Mouse (Mus musculus) liver, embryonic 16.5 days (tissue): ENCODE data around the gene Plod3. TPM values are rescaled to one million over a fixed set of nuclear protein-coding genes. Genes with fewer than 3 reads are reported as not detected.
"Not testable (repeated sequence)": the region's sequence is repeated elsewhere in the genome, so short reads cannot be mapped to it uniquely, and the experiment has no call there.

Source experiments
- ATAC-seq: fragments of 200-750 bp; cut with Nextera tagmentation; 2 replicates; pipeline ENCODE4 v1.8.0; 2017; ENCODE audit warnings: low read depth, mild to moderate bottlenecking, moderate number of reproducible peaks, moderate library complexity
- H3K27ac ChIP-seq: fragments of 300-500 bp; sonication (generic); 2 replicates; pipeline ENCODE4 v1.5.1; 2014; ENCODE audit warnings: mild to moderate bottlenecking, low read length
- H3K27me3 ChIP-seq: fragments of 300-500 bp; sonication (generic); 2 replicates; pipeline ENCODE4 v1.6.1; 2014; ENCODE audit warnings: low read depth, low read length, mixed read lengths; ENCODE audit not compliant: control insufficient read depth, insufficient read depth
- H3K36me3 ChIP-seq: fragments of 300-500 bp; sonication (generic); 2 replicates; pipeline ENCODE4 v1.6.1; 2014; ENCODE audit warnings: mild to moderate bottlenecking; ENCODE audit not compliant: control insufficient read depth, insufficient read depth
- H3K4me1 ChIP-seq: fragments of 300-500 bp; sonication (generic); 2 replicates; pipeline ENCODE4 v1.6.1; 2014; ENCODE audit warnings: low read depth, low read length, mixed read lengths; ENCODE audit not compliant: control insufficient read depth
- H3K4me2 ChIP-seq: fragments of 300-500 bp; sonication (generic); 2 replicates; pipeline ENCODE4 v1.6.1; 2014; ENCODE audit warnings: low read depth, low read length, mixed read lengths
- H3K4me3 ChIP-seq: fragments of 300-500 bp; sonication (generic); 2 replicates; pipeline ENCODE4 v1.5.1; 2014; ENCODE audit warnings: low read depth, mild to moderate bottlenecking, low read length
- H3K9ac ChIP-seq: fragments of 300-500 bp; sonication (generic); 2 replicates; pipeline ENCODE4 v1.6.1; 2014; ENCODE audit warnings: low read depth, low read length
- H3K9me3 ChIP-seq: fragments of 300-500 bp; sonication (generic); replicated peaks from 2 replicates; pipeline ENCODE4 v1.6.1; 2016; ENCODE audit warnings: low read length; ENCODE audit not compliant: control insufficient read depth
- WGBS: fragments of 180-500 bp; shearing (Covaris S2); extraction: QIAGEN DNeasy Blood & Tissue Kit; methylation state at CpG from one replicate; pipeline ENCODE4 v1.1.7; 2014; ENCODE audit not compliant: insufficient replicate concordance; 5-methylcytosine and 5-hydroxymethylcytosine counted together
- polyA plus RNA-seq: library from polyadenylated mRNA; unstranded; fragments of >200 nt; fragmentation: Nextera tagmentation; extraction: Ambion mirVana; gene quantifications from 2 replicates; pipeline ENCODE4 v1.2.1, GENCODE M21; 2015

Plod3 gene
- polyA plus RNA-seq = 12.2 and 12.9 TPM in 2 replicates

DNA sequence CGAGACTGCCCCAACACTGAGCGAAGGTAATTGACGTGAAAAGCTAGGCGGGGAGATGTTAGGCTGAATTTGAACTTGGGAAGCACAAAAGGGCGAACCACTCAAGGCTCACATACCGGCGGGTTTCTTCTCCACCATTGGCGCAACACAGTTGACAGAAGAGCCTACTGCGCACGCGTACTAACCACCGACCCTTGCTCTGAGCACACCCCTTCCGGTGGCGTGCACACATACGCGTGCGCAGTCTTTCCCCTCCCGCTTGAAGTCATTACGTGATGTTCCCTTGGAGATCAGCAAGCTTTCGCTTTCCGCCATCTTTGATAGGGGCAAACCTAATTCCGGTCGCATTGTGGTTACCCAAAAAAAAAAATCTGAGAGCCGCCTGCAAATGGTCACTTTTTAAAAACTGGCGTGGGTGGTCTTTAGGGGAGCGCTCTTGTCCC lies at the start of gene Plod3:
Gene Plod3 (plus strand): TSS at position 325 of the 443 bp plus-strand sequence.
- peak; percentile 95 for ATAC-seq
- Histone ChIP-seq H3K9ac (peak within 1 kb of the TSS; percentile 94), H3K36me3 (no peaks in the 10 kb centered on the region; the same call in none of the 2 replicates), H3K27me3 (no peaks in the 10 kb centered on the region), H3K4me3 (peak within 1 kb of the TSS; percentile 91), H3K4me2 (peak within 1 kb of the TSS; percentile 94), H3K9me3 (no peaks in the 10 kb centered on the region), H3K27ac (peak within 1 kb of the TSS; percentile 93), H3K4me1 (peaks cover 15% of the 10 kb centered on the region)
- under 1% methylated on average over 26 of the region's 26 CpGs for WGBS

DNA sequence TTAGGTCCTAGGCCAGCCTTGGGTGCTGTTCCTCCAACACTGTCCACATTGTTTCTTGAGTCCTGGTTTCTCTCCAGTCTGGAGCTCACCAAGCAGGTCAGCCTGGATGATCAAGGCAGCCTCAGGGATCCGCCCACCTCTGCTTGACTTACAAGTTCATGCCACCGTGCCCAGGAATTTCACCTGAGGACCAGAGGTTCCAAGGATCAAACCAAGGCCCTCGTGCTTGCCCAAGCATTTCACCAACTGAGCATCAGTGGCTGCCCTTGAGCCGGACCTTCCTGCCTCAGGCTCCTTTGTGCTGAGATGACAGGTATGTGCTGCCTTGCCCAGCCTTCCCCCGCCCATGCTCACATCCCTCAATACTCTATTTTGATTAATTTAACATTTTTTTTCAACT lies 49.2 kb upstream of the Plod3 start:
- H3K4me1 ChIP-seq = no peaks in the 10 kb centered on the region

DNA sequence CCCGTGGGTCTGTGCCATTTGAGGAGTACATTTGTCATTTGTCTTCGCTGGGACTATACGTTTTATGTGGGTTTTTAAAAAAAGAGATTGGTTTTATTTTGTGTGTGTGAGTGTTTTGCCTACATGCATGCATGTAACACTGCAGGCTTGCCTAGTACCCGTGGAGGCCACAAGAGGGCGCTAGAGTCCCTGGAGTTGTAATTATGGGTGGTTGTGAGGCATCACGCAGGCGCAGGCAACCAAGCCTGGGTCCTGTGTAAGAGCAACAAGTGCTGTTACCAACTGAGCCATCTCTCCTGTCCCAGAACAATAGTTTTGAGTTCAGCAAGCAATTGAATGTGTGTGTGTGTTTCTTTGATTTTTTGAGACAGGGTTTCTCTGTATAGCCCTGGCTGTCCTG lies 47.5 kb upstream of the Plod3 start:
- no peaks in the 10 kb centered on the region for H3K4me1 ChIP-seq
- no peak overlapping the region for H3K4me2 ChIP-seq
- no peaks in the 10 kb centered on the region for H3K9me3 ChIP-seq
- H3K27ac ChIP-seq = no peak overlapping the region
- H3K36me3 ChIP-seq = no peaks in the 10 kb centered on the region
- H3K27me3 ChIP-seq = no peaks in the 10 kb centered on the region
- ATAC-seq = no peak
- H3K9ac ChIP-seq = no peak overlapping the region
- 53% methylated on average over 7 of the region's 7 CpGs for WGBS
- no peak overlapping the region for H3K4me3 ChIP-seq

More for the DNA sequence above, 49.2 kb upstream of the Plod3 start:
- Histone ChIP-seq H3K4me3 (no peak overlapping the region), H3K4me2 (no peak overlapping the region), H3K9me3 (no peaks in the 10 kb centered on the region), H3K27ac (no peak overlapping the region), H3K9ac (no peak overlapping the region), H3K36me3 (no peaks in the 10 kb centered on the region), H3K27me3 (no peaks in the 10 kb centered on the region)
- ATAC-seq = no peak
- 68% methylated on average over 5 of the region's 5 CpGs for WGBS

DNA sequence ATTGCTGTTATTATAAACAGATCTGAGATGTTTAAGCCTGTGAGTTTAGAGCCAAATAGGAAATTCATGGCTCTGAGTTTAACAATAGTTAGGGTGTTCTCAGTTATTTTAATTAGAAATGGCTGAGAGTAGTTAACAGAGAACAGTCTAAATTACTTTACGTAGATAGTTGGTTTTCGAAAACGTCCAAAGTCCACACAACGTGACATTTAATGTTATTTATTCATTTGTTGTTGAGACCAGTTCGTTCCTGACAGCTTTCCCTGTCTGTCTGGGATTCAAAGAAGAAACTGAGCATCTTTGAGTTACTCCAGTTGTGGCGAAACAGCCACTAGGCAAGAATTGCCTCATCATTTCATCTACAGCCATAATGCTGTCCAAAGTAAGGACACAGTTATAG lies 46.8 kb upstream of the Plod3 start:
- not testable (repeated sequence) for H3K4me2 ChIP-seq

DNA sequence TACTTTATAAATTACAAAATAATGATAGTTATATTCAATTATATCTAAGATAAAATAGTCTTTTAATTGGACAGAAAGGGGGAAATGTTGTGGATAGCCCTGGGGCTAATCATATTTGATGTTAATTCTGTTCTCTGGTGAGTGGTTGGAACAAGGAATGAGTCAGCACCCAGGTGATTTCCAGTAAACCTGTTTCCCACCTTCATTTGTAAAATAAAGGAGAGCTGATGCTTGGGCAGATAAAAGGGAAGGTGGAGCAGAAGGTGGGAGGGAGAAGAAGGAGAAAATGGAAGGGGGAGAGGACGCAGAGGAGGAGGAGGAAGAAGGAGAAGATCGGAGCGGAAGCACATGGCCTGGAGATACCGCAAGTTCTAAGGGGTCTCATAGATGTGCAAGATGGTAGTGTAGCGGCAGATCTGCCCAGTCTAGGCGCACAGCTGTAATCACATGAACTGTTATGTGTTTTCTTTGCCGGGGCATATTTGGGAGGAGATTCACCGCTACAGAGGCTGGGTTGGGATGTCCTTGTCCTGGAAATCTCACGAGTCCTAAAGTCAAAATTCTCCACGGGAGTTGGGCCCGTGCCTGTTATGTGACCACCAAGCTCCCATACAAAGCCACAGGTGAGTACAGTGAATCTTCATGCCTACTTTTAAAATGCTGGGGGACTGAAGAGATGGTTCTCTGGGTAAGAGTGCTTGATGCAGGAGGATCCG lies 45.8 kb upstream of the Plod3 start:
- no peak for ATAC-seq
- Histone ChIP-seq H3K27me3 (no peaks in the 10 kb centered on the region), H3K27ac (no peak overlapping the region), H3K9me3 (no peaks in the 10 kb centered on the region), H3K9ac (no peak overlapping the region), H3K4me1 (no peaks in the 10 kb centered on the region), H3K4me3 (no peak overlapping the region), H3K4me2 (no peak overlapping the region), H3K36me3 (no peaks in the 10 kb centered on the region)
- 69% methylated on average over 12 of the region's 12 CpGs for WGBS

More for the DNA sequence above, 46.8 kb upstream of the Plod3 start:
- not testable (repeated sequence) for H3K9ac ChIP-seq, H3K27ac ChIP-seq, H3K4me1 ChIP-seq, H3K27me3 ChIP-seq, H3K9me3 ChIP-seq, H3K36me3 ChIP-seq, ATAC-seq, H3K4me3 ChIP-seq
- 70% methylated on average over 6 of the region's 6 CpGs for WGBS

DNA sequence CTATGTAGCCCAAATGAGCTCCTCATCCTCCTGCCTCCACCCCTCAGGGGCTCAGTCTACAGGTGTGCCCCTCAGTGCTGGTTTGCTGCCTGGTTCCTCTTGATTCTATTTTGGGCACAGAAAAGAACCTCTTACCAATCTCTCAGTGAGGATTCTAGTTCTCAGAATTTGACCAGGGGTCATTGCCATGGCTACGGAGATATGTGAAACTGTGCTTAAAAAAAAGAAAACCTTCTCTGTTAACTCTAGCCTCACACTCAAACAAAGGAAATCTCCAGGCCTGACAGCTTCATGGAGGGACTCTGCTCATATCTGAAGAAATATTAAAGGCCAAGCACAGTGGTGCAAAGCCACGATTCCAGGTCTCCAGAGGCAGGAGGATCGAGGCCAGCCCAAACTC lies 44.0 kb upstream of the Plod3 start:
- no peak overlapping the region for H3K4me2 ChIP-seq
- no peaks in the 10 kb centered on the region for H3K4me1 ChIP-seq
- no peak for ATAC-seq
- H3K4me3 ChIP-seq = no peak overlapping the region
- no peaks in the 10 kb centered on the region for H3K27me3 ChIP-seq
- H3K9ac ChIP-seq = no peak overlapping the region
- no peaks in the 10 kb centered on the region for H3K36me3 ChIP-seq
- no peaks in the 10 kb centered on the region for H3K9me3 ChIP-seq
- H3K27ac ChIP-seq = no peak overlapping the region
- WGBS = 61% methylated on average over 3 of the region's 3 CpGs

- no peak for ATAC-seq
- Histone ChIP-seq H3K27me3 (no peaks in the 10 kb centered on the region), H3K4me3 (no peak overlapping the region), H3K9me3 (no peaks in the 10 kb centered on the region), H3K9ac (no peak overlapping the region), H3K27ac (no peak overlapping the region), H3K4me1 (no peaks in the 10 kb centered on the region), H3K4me2 (no peak overlapping the region), H3K36me3 (no peaks in the 10 kb centered on the region)
- WGBS = 65% methylated on average over 2 of the region's 2 CpGs
These were observed 43.4 kb upstream of the Plod3 start for GRCm38 (mm10) chr5:136943382-136943781.

DNA sequence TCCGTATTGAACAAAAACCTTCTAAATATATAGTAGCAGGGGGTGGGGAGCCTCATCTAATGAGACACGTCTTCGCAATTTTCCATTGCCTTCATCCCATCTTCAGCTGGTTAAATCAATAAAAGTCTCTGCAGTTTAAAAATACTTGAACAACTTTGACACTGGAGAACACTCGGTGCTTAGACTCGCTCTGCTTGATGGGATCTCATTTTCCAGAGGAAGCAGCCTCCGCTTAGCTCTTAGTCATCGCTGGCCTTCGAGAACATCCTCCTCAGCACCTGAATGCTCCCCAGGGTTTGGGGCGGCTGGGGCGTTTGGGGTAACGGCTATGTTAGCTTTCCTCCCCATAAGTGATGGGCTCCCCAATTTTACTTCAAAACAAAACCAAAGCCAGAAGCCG lies 41.7 kb upstream of the Plod3 start:
- Histone ChIP-seq H3K4me2 (no peak overlapping the region), H3K9me3 (no peaks in the 10 kb centered on the region), H3K4me1 (no peaks in the 10 kb centered on the region), H3K27ac (no peak overlapping the region), H3K9ac (no peak overlapping the region), H3K27me3 (no peaks in the 10 kb centered on the region), H3K36me3 (no peaks in the 10 kb centered on the region), H3K4me3 (no peak overlapping the region)
- ATAC-seq = no peak
- 68% methylated on average over 12 of the region's 12 CpGs for WGBS

- Histone ChIP-seq H3K9ac (no peak overlapping the region), H3K4me3 (no peak overlapping the region), H3K9me3 (no peaks in the 10 kb centered on the region), H3K27ac (no peak overlapping the region), H3K4me1 (peaks cover 4% of the 10 kb centered on the region), H3K4me2 (no peak overlapping the region), H3K27me3 (no peaks in the 10 kb centered on the region), H3K36me3 (no peaks in the 10 kb centered on the region)
- no peak for ATAC-seq
These were observed 38.9 kb upstream of the Plod3 start for GRCm38 (mm10) chr5:136947874-136948273.
